Mouse (Mus musculus): ENCODE measurements around the gene Trim80. TPM values are rescaled to one million over a fixed set of nuclear protein-coding genes. Genes with fewer than 3 reads are reported as not detected.

The Trim80 gene
- total RNA-seq, 1 experiment: 0.31 TPM

DNA sequence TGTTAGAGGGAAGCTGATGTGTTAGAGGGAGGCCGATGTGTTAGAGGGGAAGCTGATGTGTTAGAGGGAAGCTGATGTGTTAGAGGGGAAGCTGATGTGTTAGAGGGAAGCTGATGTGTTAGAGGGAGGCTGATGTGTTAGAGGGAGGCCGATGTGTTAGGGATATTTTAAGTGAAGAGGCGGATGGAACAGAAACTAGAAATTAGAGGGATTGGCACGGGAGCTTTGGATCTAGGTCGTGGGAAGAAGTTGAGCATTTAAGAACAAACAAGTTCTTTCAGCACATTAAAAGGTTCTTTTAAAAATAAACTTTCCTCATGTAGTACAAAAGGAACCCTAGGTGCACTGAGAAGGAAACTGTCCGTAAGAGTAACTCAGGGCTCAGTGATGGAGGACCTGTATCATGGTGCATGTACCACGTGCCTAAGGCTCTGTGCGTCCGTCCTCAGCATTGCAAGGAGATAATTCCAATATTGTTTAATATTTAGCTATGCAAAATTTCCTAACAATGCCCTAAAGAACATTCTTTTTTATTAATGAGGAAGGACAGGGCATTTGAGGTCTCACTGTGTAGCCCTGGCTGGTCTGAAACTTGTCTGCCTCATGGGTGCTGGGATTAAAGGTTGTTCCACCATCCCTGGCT is 38.1 kb downstream of the Trim80 start:
- in situ Hi-C loops (cut with MboI; ENCODE audit: low sequenced_read_pairs in 2 of 2, unreplicated experiment in 2 of 2): no loop called here

DNA sequence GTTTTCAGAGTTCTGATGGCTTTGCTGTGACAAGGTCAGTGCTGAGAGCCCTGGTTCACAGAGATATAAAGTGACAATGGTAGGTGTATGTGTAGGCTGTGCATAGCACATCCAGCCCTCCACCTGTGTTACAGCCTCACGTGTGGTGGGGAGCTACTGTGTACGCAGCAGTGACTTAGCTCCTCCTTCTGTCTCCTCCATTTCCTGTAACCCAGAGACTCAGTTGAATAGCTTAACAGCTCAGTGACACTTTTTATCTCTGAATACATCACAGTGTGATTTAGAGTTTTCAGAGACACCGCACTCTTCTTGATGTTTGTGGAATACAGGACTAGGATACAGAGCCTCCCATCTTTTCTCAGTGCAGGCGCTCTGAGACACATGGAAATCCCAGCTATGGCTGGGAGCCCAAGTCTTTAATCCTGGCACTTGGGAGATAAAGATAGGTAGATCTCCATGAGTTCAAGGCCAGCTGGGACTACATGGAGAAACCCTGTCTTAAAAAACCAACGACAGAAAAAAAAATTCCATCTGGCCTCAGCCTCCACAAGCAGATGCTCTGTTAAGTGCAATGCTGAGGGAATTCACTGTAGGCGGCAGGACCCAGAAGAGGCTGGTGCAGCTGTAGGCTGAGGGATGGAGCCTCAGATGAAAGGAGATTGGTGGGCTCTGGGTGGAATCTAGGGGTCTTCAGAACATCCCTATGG is 41.4 kb downstream of the Trim80 start:
- Histone ChIP-seq H3K9ac (ENCODE audit: insufficient read depth, low read depth, low read length, poor library complexity, severe bottlenecking) (no peak overlapping the region), H3K27ac (ENCODE audit: insufficient read depth, low read depth, low read length, poor library complexity, severe bottlenecking) (no peak overlapping the region), H3K36me3 (ENCODE audit: control insufficient read depth, insufficient read depth, low read length, poor library complexity, severe bottlenecking) (no peaks in the 10 kb centered on the region), H3K4me3 (ENCODE audit: insufficient read depth in 1 of 2, low read depth in 1 of 2, low read length in 2 of 2, poor library complexity in 1 of 2, severe bottlenecking in 1 of 2) (no peak overlapping the region), H3K4me1 (ENCODE audit: control insufficient read depth in 2 of 2, insufficient read depth in 2 of 2, low read length in 2 of 2, poor library complexity in 1 of 2) (peaks cover 0 to 4% of the 10 kb centered on the region in 2 experiments; a peak in 1 of 4 replicates), H3K9me3 (ENCODE audit: control insufficient read depth, insufficient read depth, low read depth, low read length) (no peaks in the 10 kb centered on the region)
- DNase-seq (ENCODE audit: low read depth, low spot score): no peak
- no peak for TF ChIP-seq HCFC1 (IDR thresholded peaks at IDR 0.05; ENCODE audit: borderline replicate concordance, insufficient read depth, low read length)
- TF ChIP-seq ZC3H11A (IDR thresholded peaks at IDR 0.05; ENCODE audit: borderline replicate concordance, low read depth, low read length): no peak
- no peak for TF ChIP-seq CHD2 (IDR thresholded peaks at IDR 0.05; ENCODE audit: low read depth, low read length)
- TF ChIP-seq MAFK (IDR thresholded peaks at IDR 0.05; ENCODE audit: insufficient read depth, low read depth, low read length): no peak
- TF ChIP-seq ZNF384 (IDR thresholded peaks at IDR 0.05; ENCODE audit: low read depth, low read length): no peak
- in situ Hi-C loops (cut with MboI; ENCODE audit: low sequenced_read_pairs in 2 of 2, unreplicated experiment in 2 of 2): no loop called here

More for the DNA sequence above, 38.1 kb downstream of the Trim80 start:
- Histone ChIP-seq H3K9me3 (ENCODE audit: control insufficient read depth, insufficient read depth, low read depth, low read length) (no peaks in the 10 kb centered on the region), H3K4me3 (ENCODE audit: insufficient read depth in 1 of 2, low read depth in 1 of 2, low read length in 2 of 2, poor library complexity in 1 of 2, severe bottlenecking in 1 of 2) (no peak overlapping the region), H3K36me3 (ENCODE audit: control insufficient read depth, insufficient read depth, low read length, poor library complexity, severe bottlenecking) (no peaks in the 10 kb centered on the region), H3K27ac (ENCODE audit: insufficient read depth, low read depth, low read length, poor library complexity, severe bottlenecking) (no peak overlapping the region), H3K9ac (ENCODE audit: insufficient read depth, low read depth, low read length, poor library complexity, severe bottlenecking) (no peak overlapping the region), H3K4me1 (ENCODE audit: control insufficient read depth in 2 of 2, insufficient read depth in 2 of 2, low read length in 2 of 2, poor library complexity in 1 of 2) (peaks cover 4 to 11% of the 10 kb centered on the region in 2 experiments; a peak in 3 of 4 replicates)
- DNase-seq (ENCODE audit: low read depth, low spot score): no peak
- TF ChIP-seq MAFK (IDR thresholded peaks at IDR 0.05; ENCODE audit: insufficient read depth, low read depth, low read length) (no peak), ZC3H11A (IDR thresholded peaks at IDR 0.05; ENCODE audit: borderline replicate concordance, low read depth, low read length) (no peak), CHD2 (IDR thresholded peaks at IDR 0.05; ENCODE audit: low read depth, low read length) (no peak), HCFC1 (IDR thresholded peaks at IDR 0.05; ENCODE audit: borderline replicate concordance, insufficient read depth, low read length) (no peak), ZNF384 (IDR thresholded peaks at IDR 0.05; ENCODE audit: low read depth, low read length) (no peak)

DNA sequence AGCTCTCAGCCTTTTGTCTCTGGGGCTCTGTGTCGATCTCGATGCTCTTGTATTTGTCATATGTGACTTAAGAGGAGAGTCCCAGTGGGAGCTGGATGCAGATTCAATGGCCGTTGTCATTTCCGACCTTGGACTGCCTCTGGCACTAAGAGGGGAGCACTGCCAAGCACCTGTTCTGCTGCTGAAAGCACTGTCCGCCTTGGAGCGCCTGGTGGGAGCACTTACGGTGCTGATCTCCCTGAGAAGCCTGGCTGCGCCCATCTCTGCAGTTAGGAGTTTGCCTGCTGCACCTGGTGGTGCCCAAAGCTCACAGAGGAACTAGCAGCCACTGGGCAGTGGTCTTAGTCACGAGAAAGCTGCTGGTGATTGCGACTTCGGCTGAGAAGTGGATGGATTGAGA is 42.9 kb downstream of the Trim80 start:
- no peak overlapping the region for H3K9ac ChIP-seq (ENCODE audit: insufficient read depth, low read depth, low read length, poor library complexity, severe bottlenecking)
- peaks cover 0 to 4% of the 10 kb centered on the region in 2 experiments; a peak in 1 of 4 replicates for H3K4me1 ChIP-seq (ENCODE audit: control insufficient read depth in 2 of 2, insufficient read depth in 2 of 2, low read length in 2 of 2, poor library complexity in 1 of 2)
- in situ Hi-C loops (cut with MboI; ENCODE audit: low sequenced_read_pairs in 2 of 2, unreplicated experiment in 2 of 2): no loop called here
- no peak overlapping the region for H3K4me3 ChIP-seq (ENCODE audit: insufficient read depth in 1 of 2, low read depth in 1 of 2, low read length in 2 of 2, poor library complexity in 1 of 2, severe bottlenecking in 1 of 2)
- H3K36me3 ChIP-seq (ENCODE audit: control insufficient read depth, insufficient read depth, low read length, poor library complexity, severe bottlenecking): no peaks in the 10 kb centered on the region
- TF ChIP-seq MAFK (IDR thresholded peaks at IDR 0.05; ENCODE audit: insufficient read depth, low read depth, low read length) (no peak), CHD2 (IDR thresholded peaks at IDR 0.05; ENCODE audit: low read depth, low read length) (no peak), ZC3H11A (IDR thresholded peaks at IDR 0.05; ENCODE audit: borderline replicate concordance, low read depth, low read length) (no peak), ZNF384 (IDR thresholded peaks at IDR 0.05; ENCODE audit: low read depth, low read length) (no peak), HCFC1 (IDR thresholded peaks at IDR 0.05; ENCODE audit: borderline replicate concordance, insufficient read depth, low read length) (no peak)
- no peak overlapping the region for H3K27ac ChIP-seq (ENCODE audit: insufficient read depth, low read depth, low read length, poor library complexity, severe bottlenecking)
- no peaks in the 10 kb centered on the region for H3K9me3 ChIP-seq (ENCODE audit: control insufficient read depth, insufficient read depth, low read depth, low read length)
- DNase-seq (ENCODE audit: low read depth, low spot score): no peak

DNA sequence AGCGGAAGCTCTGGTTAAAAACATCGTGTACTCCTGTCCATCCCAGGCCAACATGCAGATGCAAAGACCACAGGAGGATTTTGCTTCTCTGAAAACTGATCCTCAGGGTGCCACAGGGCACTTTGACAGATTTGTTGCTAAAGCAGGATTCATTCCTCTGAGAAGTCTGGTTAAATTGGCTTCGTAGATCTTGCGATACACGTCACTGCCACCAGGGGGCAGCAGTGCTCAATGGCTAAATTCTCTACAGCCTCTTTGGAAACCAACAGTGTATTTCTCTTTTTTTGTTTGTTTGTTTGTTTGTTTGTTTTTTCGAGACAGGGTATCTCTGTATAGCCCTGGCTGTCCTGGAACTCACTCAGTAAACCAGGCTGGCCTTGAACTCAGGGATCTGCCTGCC is 43.4 kb downstream of the Trim80 start:
- DNase-seq (ENCODE audit: low read depth, low spot score): peak; percentile 68
- TF ChIP-seq CHD2 (IDR thresholded peaks at IDR 0.05; ENCODE audit: low read depth, low read length) (no peak), HCFC1 (IDR thresholded peaks at IDR 0.05; ENCODE audit: borderline replicate concordance, insufficient read depth, low read length) (no peak), ZC3H11A (IDR thresholded peaks at IDR 0.05; ENCODE audit: borderline replicate concordance, low read depth, low read length) (no peak), ZNF384 (IDR thresholded peaks at IDR 0.05; ENCODE audit: low read depth, low read length) (no peak), MAFK (IDR thresholded peaks at IDR 0.05; ENCODE audit: insufficient read depth, low read depth, low read length) (no peak)
- H3K4me1 ChIP-seq (ENCODE audit: control insufficient read depth in 2 of 2, insufficient read depth in 2 of 2, low read length in 2 of 2, poor library complexity in 1 of 2): peaks cover 0 to 4% of the 10 kb centered on the region in 2 experiments; a peak in 1 of 4 replicates
- no peak overlapping the region for H3K4me3 ChIP-seq (ENCODE audit: insufficient read depth in 1 of 2, low read depth in 1 of 2, low read length in 2 of 2, poor library complexity in 1 of 2, severe bottlenecking in 1 of 2)
- H3K9me3 ChIP-seq (ENCODE audit: control insufficient read depth, insufficient read depth, low read depth, low read length): no peaks in the 10 kb centered on the region
- no peaks in the 10 kb centered on the region for H3K36me3 ChIP-seq (ENCODE audit: control insufficient read depth, insufficient read depth, low read length, poor library complexity, severe bottlenecking)
- in situ Hi-C loops (cut with MboI; ENCODE audit: low sequenced_read_pairs in 2 of 2, unreplicated experiment in 2 of 2): no loop called here
- H3K9ac ChIP-seq (ENCODE audit: insufficient read depth, low read depth, low read length, poor library complexity, severe bottlenecking): no peak overlapping the region
- no peak overlapping the region for H3K27ac ChIP-seq (ENCODE audit: insufficient read depth, low read depth, low read length, poor library complexity, severe bottlenecking)

All from ES-E14 (cell line).